Mouse (Mus musculus) G1E (cell line): ENCODE results near the gene Fut1. TPM values are rescaled to one million over a fixed set of nuclear protein-coding genes. Genes with fewer than 3 reads are reported as not detected.

Experiments used
- ATAC-seq: 2 replicates; pipeline ENCODE4 v1.8.0; 2016; ENCODE audit warnings: mild to moderate bottlenecking; ENCODE audit not compliant: insufficient number of reproducible peaks, poor library complexity, low FRiP score, severe bottlenecking; ENCODE audit errors: extremely low read depth
- DNase-seq: peaks from one replicate; pipeline ENCODE4 v3.0.0; 2012; ENCODE audit warnings: low spot score
- H3K27me3 ChIP-seq: 2 replicates; pipeline ENCODE4 v1.6.1; 2012; ENCODE audit warnings: mild to moderate bottlenecking, low read length, inconsistent platforms; ENCODE audit not compliant: insufficient read depth
- H3K36me3 ChIP-seq: replicated peaks from 2 replicates; pipeline ENCODE3; 2012; ENCODE audit warnings: mild to moderate bottlenecking, inconsistent platforms
- H3K4me1 ChIP-seq: 2 replicates; pipeline ENCODE4 v1.6.1; 2012; ENCODE audit warnings: low read depth, low read length, inconsistent platforms, mixed read lengths; ENCODE audit not compliant: insufficient read depth
- H3K4me3 ChIP-seq: 2 replicates; pipeline ENCODE4 v1.5.1; 2012; ENCODE audit warnings: low read depth, mild to moderate bottlenecking, inconsistent platforms, low read length, moderate library complexity, mixed read lengths
- H3K9me3 ChIP-seq: replicated peaks from 2 replicates; pipeline ENCODE4 v1.6.1; 2012; ENCODE audit warnings: inconsistent platforms
- CTCF ChIP-seq: IDR thresholded peaks from 2 replicates; pipeline ENCODE4 v1.5.1; 2012; ENCODE audit warnings: low read depth, low read length, inconsistent platforms, mixed read lengths
- GATA1 ChIP-seq: IDR thresholded peaks from 2 replicates; pipeline ENCODE4 v1.6.1; 2012; ENCODE audit warnings: borderline replicate concordance, low read length, inconsistent platforms, mixed read lengths
- GATA2 ChIP-seq: IDR thresholded peaks from 2 replicates; pipeline ENCODE4 v1.6.1; 2012; ENCODE audit warnings: low read depth, low read length, inconsistent platforms, borderline replicate concordance
- POLR2AphosphoS5 ChIP-seq: IDR thresholded peaks from 2 replicates; pipeline ENCODE4 v1.6.1; 2012; ENCODE audit warnings: low read depth, low read length, inconsistent platforms; ENCODE audit not compliant: insufficient replicate concordance
- TAL1 ChIP-seq: conservative IDR thresholded peaks from 2 replicates; pipeline ENCODE4 v1.6.1; 2012; ENCODE audit warnings: low read depth, low read length, inconsistent platforms, mixed read lengths
- polyA plus RNA-seq: library from polyadenylated mRNA; stranded (reverse); fragments of >175 nt; gene quantifications from 2 replicates; pipeline ENCODE4 v1.2.3, GENCODE M21; 2012
- total RNA-seq, 2 experiments: library from RNA; stranded (forward) in 1 of 2; stranded (reverse) in 1 of 2; fragments of 200-1000 nt in 1 of 2; fragments of >200 nt in 1 of 2; fragmentation: Nextera tagmentation in 1 of 2; gene quantifications; 2 replicates each; pipeline ENCODE4 v1.2.3; 2014 to 2017

The Fut1 gene
- total and polyA plus RNA-seq, 3 experiments: 0.16 TPM; not detected in 2

- H3K4me1 ChIP-seq: peaks cover 14% of the 10 kb centered on the region
- DNase-seq (no peak), ATAC-seq (no peak)
Observed at GRCm38 (mm10) chr7:45637710-45638109, 20.6 kb downstream of the Fut1 start.

DNA sequence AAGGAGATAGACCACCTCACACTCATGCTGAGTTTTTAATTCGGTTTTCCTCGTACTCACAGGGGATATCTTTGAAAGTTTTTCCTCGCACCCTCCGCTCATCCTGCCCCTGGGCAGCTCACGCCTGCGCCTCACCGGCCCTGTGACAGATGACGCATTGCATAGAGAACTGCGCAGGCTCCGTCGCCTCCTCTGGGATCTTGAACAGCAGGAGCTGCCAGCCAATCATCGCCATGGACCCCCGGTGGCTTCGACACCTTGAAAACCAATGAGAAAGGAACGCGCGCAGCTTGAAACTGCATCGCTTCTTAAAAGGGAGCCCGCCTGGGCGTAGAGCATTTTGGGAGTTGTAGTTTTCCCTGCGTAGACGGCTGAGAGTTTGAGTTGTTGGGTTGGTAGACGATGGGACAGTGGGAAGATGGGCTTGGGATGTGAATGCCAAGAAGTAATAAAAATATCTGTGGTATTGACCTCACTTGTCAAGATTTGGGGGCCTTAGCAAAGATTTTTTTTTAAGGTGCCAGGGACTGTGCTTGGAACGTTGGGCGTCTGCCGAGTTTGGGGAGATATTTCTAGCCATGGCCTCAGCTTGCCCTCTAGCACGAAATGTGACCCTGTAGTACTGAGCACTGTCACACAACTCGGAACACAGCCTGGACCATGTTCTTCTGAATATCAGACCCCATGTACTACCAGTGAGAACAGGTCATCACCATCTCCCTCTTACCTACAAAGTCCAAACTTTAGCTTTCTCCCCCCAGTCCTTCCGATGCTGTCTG lies 21.7 kb downstream of the Fut1 start:
- Histone ChIP-seq H3K4me3 (no peak overlapping the region), H3K36me3 (no peaks in the 10 kb centered on the region), H3K27me3 (peaks cover 37% of the 10 kb centered on the region), H3K9me3 (no peaks in the 10 kb centered on the region), H3K4me1 (peaks cover 14% of the 10 kb centered on the region)
- TF ChIP-seq GATA1: no peak
- TF ChIP-seq POLR2AphosphoS5: no peak
- no peak for TF ChIP-seq TAL1
- TF ChIP-seq CTCF: no peak
- no peak for TF ChIP-seq GATA2
- no peak for ATAC-seq
- DNase-seq: no peak

More at GRCm38 (mm10) chr7:45637710-45638109, 20.6 kb downstream of the Fut1 start:
- Histone ChIP-seq H3K36me3 (no peaks in the 10 kb centered on the region), H3K27me3 (peaks cover 32% of the 10 kb centered on the region), H3K9me3 (no peaks in the 10 kb centered on the region), H3K4me3 (no peak overlapping the region)
- TF ChIP-seq GATA2 (no peak), POLR2AphosphoS5 (no peak)

DNA sequence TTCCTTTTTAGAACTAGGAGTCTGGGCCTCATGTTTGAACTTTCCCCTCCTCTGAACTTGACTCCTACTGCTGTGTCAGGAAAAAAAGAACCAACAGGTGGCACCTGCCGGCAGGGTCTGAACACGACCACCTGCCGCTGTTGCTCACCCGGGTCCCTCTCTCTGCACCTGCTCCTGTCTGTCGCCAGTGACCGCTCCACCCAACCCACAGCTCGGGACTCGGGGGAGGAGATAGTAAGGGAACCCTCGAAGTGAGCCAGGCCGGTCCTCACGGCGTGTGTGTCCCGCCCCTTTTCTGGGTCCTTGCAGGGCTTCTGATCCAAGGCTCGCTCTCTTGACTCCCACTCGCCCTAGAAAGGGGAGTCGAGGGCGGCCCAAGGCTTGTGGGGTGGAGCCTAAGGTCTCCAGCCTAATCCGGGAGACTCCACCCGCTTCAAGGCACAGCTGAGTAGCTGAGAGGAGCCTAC lies 22.5 kb downstream of the Fut1 start, which contains the start of gene Mamstr:
Mamstr (plus strand) TSS at position 417 of the 467 bp plus-strand sequence.
- H3K36me3 ChIP-seq: no peaks in the 10 kb centered on the region
- peaks cover 45% of the 10 kb centered on the region for H3K27me3 ChIP-seq
- no peak for TF ChIP-seq GATA2
- no peak for TF ChIP-seq TAL1
- TF ChIP-seq CTCF: no peak
- TF ChIP-seq POLR2AphosphoS5: no peak
- no peak for TF ChIP-seq GATA1
- ATAC-seq (no peak), DNase-seq (no peak)
- H3K4me3 ChIP-seq: no peak within 1 kb of the TSS
- H3K4me1 ChIP-seq: peaks cover 19% of the 10 kb centered on the region
- no peaks in the 10 kb centered on the region for H3K9me3 ChIP-seq

GRCm38 (mm10) chr7:45640191-45640957 lies 23.3 kb downstream of the Fut1 start:
- no peaks in the 10 kb centered on the region for H3K36me3 ChIP-seq
- H3K4me3 ChIP-seq: no peak overlapping the region
- H3K9me3 ChIP-seq: no peaks in the 10 kb centered on the region
- ATAC-seq: no peak
- H3K27me3 ChIP-seq: peaks cover 49% of the 10 kb centered on the region
- no peak for TF ChIP-seq GATA1
- TF ChIP-seq GATA2: no peak
- no peak for TF ChIP-seq POLR2AphosphoS5
- no peak for TF ChIP-seq CTCF
- no peak for TF ChIP-seq TAL1
- no peak for DNase-seq
- H3K4me1 ChIP-seq: peaks cover 12% of the 10 kb centered on the region

GRCm38 (mm10) chr7:45641391-45642040 lies 24.4 kb downstream of the Fut1 start:
- H3K27me3 ChIP-seq: peaks cover 49% of the 10 kb centered on the region
- no peaks in the 10 kb centered on the region for H3K9me3 ChIP-seq
- DNase-seq (no peak), ATAC-seq (no peak)
- no peak overlapping the region for H3K4me3 ChIP-seq
- peaks cover 9% of the 10 kb centered on the region; the same call in 1 of the 2 replicates for H3K4me1 ChIP-seq
- no peak for TF ChIP-seq TAL1
- TF ChIP-seq POLR2AphosphoS5: no peak
- TF ChIP-seq CTCF: no peak
- no peak for TF ChIP-seq GATA2
- no peak for TF ChIP-seq GATA1
- no peaks in the 10 kb centered on the region for H3K36me3 ChIP-seq

- Histone ChIP-seq H3K9me3 (no peaks in the 10 kb centered on the region), H3K4me3 (no peak overlapping the region), H3K4me1 (peaks cover 9% of the 10 kb centered on the region; the same call in 1 of the 2 replicates), H3K36me3 (no peaks in the 10 kb centered on the region), H3K27me3 (peaks cover 51% of the 10 kb centered on the region)
- TF ChIP-seq GATA1 (no peak), TAL1 (no peak), CTCF (no peak), POLR2AphosphoS5 (no peak), GATA2 (no peak)
- ATAC-seq: no peak
- no peak for DNase-seq
Observed at GRCm38 (mm10) chr7:45642083-45642482, 25.0 kb downstream of the Fut1 start.
